Mouse (Mus musculus): ENCODE data around the gene Clba1. TPM values are rescaled to one million over a fixed set of nuclear protein-coding genes. Genes with fewer than 3 reads are reported as not detected.
A peak's percentile ranks its signal among the peaks of the same experiment; 100 is the strongest.
"Not testable (repeated sequence)": the region's sequence is repeated elsewhere in the genome, so short reads cannot be mapped to it uniquely, and the experiment has no call there.

The Clba1 gene
- polyA plus RNA-seq, 1 experiment from 2014 or later, result 7.0 TPM

- Histone ChIP-seq H3K36me3 (ENCODE audit: control insufficient read depth, insufficient read depth, low read length) (no peaks in the 10 kb centered on the region), H3K4me2 (ENCODE audit: low read depth, severe bottlenecking) (no peak overlapping the region), H3K9me3 (ENCODE audit: control insufficient read depth, low read length) (no peaks in the 10 kb centered on the region), H3K4me1 (ENCODE audit: control insufficient read depth, insufficient read depth, low read length) (no peaks in the 10 kb centered on the region), H3K27ac (replicated peaks; ENCODE audit: low read depth, low read length) (no peak overlapping the region), H3K4me3 (ENCODE audit: low read depth, low read length) (no peak overlapping the region), H3K27me3 (ENCODE audit: control insufficient read depth, insufficient read depth, low read length) (no peaks in the 10 kb centered on the region), H3K9ac (ENCODE audit: low read length) (no peak overlapping the region)
- DNase-seq (ENCODE audit: low spot score) (no peak), ATAC-seq (ENCODE audit: insufficient number of reproducible peaks, low FRiP score, low TSS enrichment, low read depth) (no peak)
- WGBS, result 79% methylated on average over 25 of the region's 25 CpGs
Measured at GRCm38 (mm10) chr12:112840209-112841086, 31.7 kb downstream of the Clba1 start.

GRCm38 (mm10) chr12:112841338-112841892, 32.7 kb downstream of the Clba1 start:
- H3K9ac ChIP-seq (ENCODE audit: low read length); ATAC-seq (ENCODE audit: insufficient number of reproducible peaks, low FRiP score, low TSS enrichment, low read depth); H3K27ac ChIP-seq (replicated peaks; ENCODE audit: low read depth, low read length); H3K4me2 ChIP-seq (ENCODE audit: low read depth, severe bottlenecking); DNase-seq (ENCODE audit: low spot score); H3K4me3 ChIP-seq (ENCODE audit: low read depth, low read length); H3K4me1 ChIP-seq (ENCODE audit: control insufficient read depth, insufficient read depth, low read length); H3K27me3 ChIP-seq (ENCODE audit: control insufficient read depth, insufficient read depth, low read length); H3K36me3 ChIP-seq (ENCODE audit: control insufficient read depth, insufficient read depth, low read length); H3K9me3 ChIP-seq (ENCODE audit: control insufficient read depth, low read length): not testable (repeated sequence)
- WGBS, result 63% methylated on average over 4 of the region's 4 CpGs

GRCm38 (mm10) chr12:112842128-112842527, 33.4 kb downstream of the Clba1 start:
- H3K4me2 ChIP-seq (ENCODE audit: low read depth, severe bottlenecking); H3K9me3 ChIP-seq (ENCODE audit: control insufficient read depth, low read length); H3K36me3 ChIP-seq (ENCODE audit: control insufficient read depth, insufficient read depth, low read length); H3K4me3 ChIP-seq (ENCODE audit: low read depth, low read length); H3K27me3 ChIP-seq (ENCODE audit: control insufficient read depth, insufficient read depth, low read length); H3K27ac ChIP-seq (replicated peaks; ENCODE audit: low read depth, low read length); ATAC-seq (ENCODE audit: insufficient number of reproducible peaks, low FRiP score, low TSS enrichment, low read depth); DNase-seq (ENCODE audit: low spot score); H3K4me1 ChIP-seq (ENCODE audit: control insufficient read depth, insufficient read depth, low read length); H3K9ac ChIP-seq (ENCODE audit: low read length): not testable (repeated sequence)
- WGBS, result 90% methylated on average over 2 of the region's 2 CpGs

- peak; percentile 90 for DNase-seq (ENCODE audit: low spot score)
- Histone ChIP-seq H3K4me2 (ENCODE audit: low read depth, severe bottlenecking) (no peak overlapping the region), H3K9me3 (ENCODE audit: control insufficient read depth, low read length) (no peaks in the 10 kb centered on the region), H3K27me3 (ENCODE audit: control insufficient read depth, insufficient read depth, low read length) (no peaks in the 10 kb centered on the region), H3K4me1 (ENCODE audit: control insufficient read depth, insufficient read depth, low read length) (no peaks in the 10 kb centered on the region), H3K27ac (replicated peaks; ENCODE audit: low read depth, low read length) (no peak overlapping the region), H3K4me3 (ENCODE audit: low read depth, low read length) (no peak overlapping the region), H3K9ac (ENCODE audit: low read length) (no peak overlapping the region), H3K36me3 (ENCODE audit: control insufficient read depth, insufficient read depth, low read length) (no peaks in the 10 kb centered on the region)
- ATAC-seq (ENCODE audit: insufficient number of reproducible peaks, low FRiP score, low TSS enrichment, low read depth), result no peak; the same call in 1 of the 2 replicates
- 16% methylated on average over 3 of the region's 3 CpGs for WGBS
Measured at GRCm38 (mm10) chr12:112843803-112844202, 35.1 kb downstream of the Clba1 start.

- Histone ChIP-seq H3K27me3 (ENCODE audit: control insufficient read depth, insufficient read depth, low read length) (no peaks in the 10 kb centered on the region), H3K4me1 (ENCODE audit: control insufficient read depth, insufficient read depth, low read length) (no peaks in the 10 kb centered on the region), H3K27ac (replicated peaks; ENCODE audit: low read depth, low read length) (no peak overlapping the region), H3K36me3 (ENCODE audit: control insufficient read depth, insufficient read depth, low read length) (no peaks in the 10 kb centered on the region), H3K4me3 (ENCODE audit: low read depth, low read length) (no peak overlapping the region), H3K9me3 (ENCODE audit: control insufficient read depth, low read length) (no peaks in the 10 kb centered on the region), H3K4me2 (ENCODE audit: low read depth, severe bottlenecking) (no peak overlapping the region), H3K9ac (ENCODE audit: low read length) (no peak overlapping the region)
- no peak for DNase-seq (ENCODE audit: low spot score)
- ATAC-seq (ENCODE audit: insufficient number of reproducible peaks, low FRiP score, low TSS enrichment, low read depth), result no peak
- 94% methylated on average over 2 of the region's 2 CpGs for WGBS
Measured at GRCm38 (mm10) chr12:112847880-112848279, 39.1 kb downstream of the Clba1 start.

- H3K9ac ChIP-seq (ENCODE audit: low read length), result no peak overlapping the region
- WGBS, result 85% methylated on average over 11 of the region's 11 CpGs
- H3K36me3 ChIP-seq (ENCODE audit: control insufficient read depth, insufficient read depth, low read length), result no peaks in the 10 kb centered on the region
- DNase-seq (ENCODE audit: low spot score), result no peak
- ATAC-seq (ENCODE audit: insufficient number of reproducible peaks, low FRiP score, low TSS enrichment, low read depth), result no peak
- H3K27ac ChIP-seq (replicated peaks; ENCODE audit: low read depth, low read length), result no peak overlapping the region
- H3K9me3 ChIP-seq (ENCODE audit: control insufficient read depth, low read length), result no peaks in the 10 kb centered on the region
- no peak overlapping the region for H3K4me3 ChIP-seq (ENCODE audit: low read depth, low read length)
- H3K27me3 ChIP-seq (ENCODE audit: control insufficient read depth, insufficient read depth, low read length), result no peaks in the 10 kb centered on the region
- no peak overlapping the region for H3K4me2 ChIP-seq (ENCODE audit: low read depth, severe bottlenecking)
- no peaks in the 10 kb centered on the region for H3K4me1 ChIP-seq (ENCODE audit: control insufficient read depth, insufficient read depth, low read length)
Measured at GRCm38 (mm10) chr12:112849235-112850022, 40.7 kb downstream of the Clba1 start.

GRCm38 (mm10) chr12:112850344-112850743, 41.6 kb downstream of the Clba1 start:
- Histone ChIP-seq H3K9ac (ENCODE audit: low read length) (no peak overlapping the region), H3K4me1 (ENCODE audit: control insufficient read depth, insufficient read depth, low read length) (no peaks in the 10 kb centered on the region), H3K27ac (replicated peaks; ENCODE audit: low read depth, low read length) (no peak overlapping the region), H3K9me3 (ENCODE audit: control insufficient read depth, low read length) (no peaks in the 10 kb centered on the region), H3K36me3 (ENCODE audit: control insufficient read depth, insufficient read depth, low read length) (no peaks in the 10 kb centered on the region), H3K4me2 (ENCODE audit: low read depth, severe bottlenecking) (no peak overlapping the region), H3K27me3 (ENCODE audit: control insufficient read depth, insufficient read depth, low read length) (no peaks in the 10 kb centered on the region), H3K4me3 (ENCODE audit: low read depth, low read length) (no peak overlapping the region)
- WGBS, result 86% methylated on average over 9 of the region's 9 CpGs
- ATAC-seq (ENCODE audit: insufficient number of reproducible peaks, low FRiP score, low TSS enrichment, low read depth) (no peak), DNase-seq (ENCODE audit: low spot score) (no peak)

GRCm38 (mm10) chr12:112851116-112851515, 42.4 kb downstream of the Clba1 start:
- Histone ChIP-seq H3K27me3 (ENCODE audit: control insufficient read depth, insufficient read depth, low read length) (no peaks in the 10 kb centered on the region), H3K36me3 (ENCODE audit: control insufficient read depth, insufficient read depth, low read length) (no peaks in the 10 kb centered on the region), H3K9ac (ENCODE audit: low read length) (no peak overlapping the region), H3K27ac (replicated peaks; ENCODE audit: low read depth, low read length) (no peak overlapping the region), H3K4me1 (ENCODE audit: control insufficient read depth, insufficient read depth, low read length) (no peaks in the 10 kb centered on the region), H3K4me2 (ENCODE audit: low read depth, severe bottlenecking) (no peak overlapping the region), H3K4me3 (ENCODE audit: low read depth, low read length) (no peak overlapping the region), H3K9me3 (ENCODE audit: control insufficient read depth, low read length) (no peaks in the 10 kb centered on the region)
- no peak for ATAC-seq (ENCODE audit: insufficient number of reproducible peaks, low FRiP score, low TSS enrichment, low read depth)
- no peak for DNase-seq (ENCODE audit: low spot score)
- WGBS, result 49% methylated on average over 5 of the region's 8 CpGs
